Mouse (Mus musculus) kidney, adult 2 months (tissue): Measurements from ENCODE around the gene 1700016C15Rik.

Source experiments
- CTCF ChIP-seq: fragments of 200-500 bp; conservative IDR thresholded peaks from 2 replicates; pipeline ENCODE4 v1.5.1; 2011; ENCODE audit warnings: low read depth, mild to moderate bottlenecking, control low read depth, low read length, moderate library complexity, mixed read lengths; ENCODE audit not compliant: insufficient read depth, insufficient read length
- POLR2A ChIP-seq: fragments of 200-500 bp; IDR thresholded peaks from one replicate; pipeline ENCODE4 v1.6.1; 2011; ENCODE audit warnings: low read depth, low read length, control low read depth

DNA sequence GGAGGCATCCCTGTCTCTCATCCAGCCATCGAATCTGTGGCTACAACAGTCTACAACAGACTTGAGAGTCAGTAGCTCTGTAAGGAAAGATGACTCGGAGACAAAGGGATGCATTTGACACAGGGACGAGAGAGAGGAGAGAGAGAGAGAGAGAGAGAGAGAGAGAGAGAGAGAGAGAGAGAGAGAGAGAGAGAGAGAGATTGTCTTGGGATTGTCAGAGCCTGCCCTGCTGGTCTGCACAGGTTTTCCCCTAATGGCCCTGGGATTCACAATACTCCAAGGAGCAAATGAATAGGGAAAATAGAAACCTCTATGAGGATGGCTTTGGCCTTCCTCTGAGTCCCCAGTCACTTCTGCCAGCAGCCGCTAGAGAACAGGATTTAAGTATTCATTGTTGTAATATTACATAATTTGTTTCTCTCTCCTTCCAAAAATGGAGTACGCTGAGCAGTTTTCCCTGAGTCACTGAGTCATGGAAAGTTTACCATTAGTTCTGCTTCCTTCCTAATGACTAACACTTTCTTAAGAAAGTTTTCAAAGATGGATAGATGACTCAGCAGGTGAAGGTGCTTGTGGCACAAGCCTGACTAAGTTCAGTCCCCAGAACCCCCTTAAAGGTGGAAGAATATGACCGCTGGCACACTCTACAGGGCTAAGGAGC, 26.3 kb upstream of the 1700016C15Rik start:
- TF ChIP-seq POLR2A (no peak), CTCF (no peak)
